Mouse (Mus musculus): Measurements from ENCODE around the gene 4930579F01Rik.

4930579F01Rik gene

DNA sequence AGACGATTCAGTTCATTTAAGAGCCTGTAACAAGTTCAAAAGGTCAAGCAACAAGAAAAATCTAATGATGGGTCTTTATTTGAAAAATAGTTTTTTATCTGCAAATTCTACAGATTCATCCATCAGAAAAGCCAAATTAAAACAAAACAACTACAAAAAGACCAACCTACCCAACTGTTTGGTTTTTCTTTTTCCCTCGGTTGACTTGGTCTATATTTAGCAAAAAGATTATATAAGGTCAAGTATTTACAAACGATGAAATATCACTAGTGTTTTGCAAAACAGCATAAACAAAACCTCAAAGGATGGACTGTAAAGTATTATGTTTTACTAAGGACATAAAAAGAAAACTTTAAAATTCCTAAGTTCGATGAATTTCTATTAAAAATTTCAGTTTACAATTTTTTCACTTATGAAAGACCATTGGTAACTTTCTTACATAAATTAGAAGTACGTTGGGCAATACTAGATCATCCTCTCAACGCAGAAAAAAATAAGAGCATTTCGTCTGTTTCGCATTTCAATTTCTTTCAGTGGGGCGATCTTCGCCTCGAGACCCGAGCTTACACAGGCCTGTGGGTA lies 50.8 kb downstream of the 4930579F01Rik start:
- no peak for TF ChIP-seq GATA4 (IDR thresholded peaks at IDR 0.05; ENCODE audit: insufficient replicate concordance, low read length)

DNA sequence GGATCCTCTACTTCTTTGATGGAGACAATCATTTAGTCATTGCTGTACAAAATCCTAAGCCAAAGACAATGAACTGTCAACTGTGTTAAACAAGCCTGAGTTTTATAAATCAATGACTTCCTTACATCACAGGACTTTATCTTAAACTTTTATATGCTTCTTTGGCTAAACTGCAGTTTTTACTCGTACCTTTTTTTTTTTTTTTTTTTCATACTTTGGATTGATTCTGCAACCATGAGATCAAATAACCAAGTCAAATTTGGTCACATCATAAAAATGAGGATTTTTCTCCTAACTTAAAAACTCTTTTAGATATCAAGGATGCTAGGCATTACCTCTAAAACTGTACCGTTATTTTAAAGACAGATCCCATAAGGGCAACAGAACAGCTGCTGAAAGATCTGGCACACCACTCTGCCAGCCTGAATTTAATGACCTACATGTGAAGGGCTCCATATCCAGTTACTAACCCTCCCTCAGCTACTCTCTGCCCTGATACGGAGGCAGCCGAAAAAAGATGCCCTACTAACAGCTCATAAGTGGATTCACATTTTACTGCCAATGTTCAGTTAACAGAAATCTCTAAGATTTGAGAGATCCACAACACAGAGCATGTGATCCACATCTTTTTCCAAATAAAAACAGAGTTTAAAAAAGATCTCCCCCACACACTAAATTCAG lies 51.4 kb downstream of the 4930579F01Rik start:
- no peak for TF ChIP-seq GATA4 (IDR thresholded peaks at IDR 0.05; ENCODE audit: insufficient replicate concordance, low read length)

- no peak for TF ChIP-seq GATA4 (IDR thresholded peaks at IDR 0.05; ENCODE audit: insufficient replicate concordance, low read length)
Measured at GRCm38 (mm10) chr3:138139663-138140062, 54.0 kb downstream of the 4930579F01Rik start.

GRCm38 (mm10) chr3:138134528-138134927 lies 59.1 kb downstream of the 4930579F01Rik start:
- no peak for TF ChIP-seq GATA4 (IDR thresholded peaks at IDR 0.05; ENCODE audit: insufficient replicate concordance, low read length)

DNA sequence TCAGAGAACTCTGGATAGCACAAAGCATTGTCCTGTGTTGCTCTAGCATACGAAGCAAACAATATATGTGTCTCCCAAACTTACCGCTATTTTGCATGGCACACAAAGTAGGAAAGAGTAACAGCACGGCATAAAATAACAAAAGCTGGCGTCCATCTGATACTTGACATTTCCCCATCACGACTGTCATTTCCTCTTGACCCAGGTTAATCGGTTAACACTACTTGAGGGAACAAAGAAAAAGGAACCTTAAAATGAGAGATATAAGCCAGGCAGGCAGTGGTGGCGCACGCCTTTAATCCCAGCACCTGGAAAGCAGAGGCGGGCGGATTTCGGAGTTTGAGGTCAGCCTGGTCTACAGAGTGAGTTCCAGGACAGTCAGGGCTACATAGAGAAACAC lies 59.7 kb downstream of the 4930579F01Rik start:
- TF ChIP-seq GATA4 (IDR thresholded peaks at IDR 0.05; ENCODE audit: insufficient replicate concordance, low read length), result no peak

- no peak for TF ChIP-seq GATA4 (IDR thresholded peaks at IDR 0.05; ENCODE audit: insufficient replicate concordance, low read length)
Measured at GRCm38 (mm10) chr3:138133463-138133862, 60.2 kb downstream of the 4930579F01Rik start.

DNA sequence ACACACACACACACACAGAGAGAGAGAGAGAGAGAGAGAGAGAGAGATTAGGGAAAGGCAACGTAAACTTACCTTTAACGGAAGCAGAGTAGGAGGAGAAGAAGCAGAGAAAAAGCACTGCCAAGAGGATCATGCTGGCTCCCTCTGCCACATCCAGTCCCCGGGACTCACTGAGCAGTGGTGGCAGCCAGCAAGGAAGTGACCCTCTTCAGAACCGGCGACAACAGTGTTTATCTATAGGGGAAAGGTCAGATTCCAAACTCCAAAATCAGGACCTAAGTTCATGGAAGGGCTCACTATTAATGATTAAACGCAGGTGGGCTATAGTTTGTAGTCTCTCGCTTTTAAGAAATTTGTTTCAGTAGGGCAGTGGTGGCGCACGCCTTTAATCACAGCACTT lies 62.5 kb downstream of the 4930579F01Rik start:
- TF ChIP-seq GATA4 (IDR thresholded peaks at IDR 0.05; ENCODE audit: insufficient replicate concordance, low read length), result 0 out of 2 replicates have a peak, but pooled peaks have one; percentile 53

DNA sequence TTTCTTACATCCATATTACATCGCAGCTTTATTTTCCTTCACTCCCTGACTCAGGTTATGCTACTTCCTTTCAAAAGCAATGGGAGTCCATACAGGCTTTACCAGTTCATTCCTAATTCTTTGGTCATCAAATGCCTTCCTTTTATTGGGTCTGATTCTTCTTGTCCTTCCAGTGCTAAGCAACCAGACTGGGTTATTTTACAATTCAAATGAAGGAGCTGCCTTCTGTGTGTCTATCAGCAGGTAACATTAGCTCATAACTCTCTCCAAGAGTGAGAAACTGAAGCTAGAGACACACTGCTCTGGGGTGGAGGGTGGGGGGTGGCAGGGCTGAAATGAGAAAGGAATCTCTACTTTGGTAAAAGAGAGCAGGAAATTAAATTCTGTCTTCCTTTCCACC lies 62.9 kb downstream of the 4930579F01Rik start:
- no peak for TF ChIP-seq GATA4 (IDR thresholded peaks at IDR 0.05; ENCODE audit: insufficient replicate concordance, low read length)

DNA sequence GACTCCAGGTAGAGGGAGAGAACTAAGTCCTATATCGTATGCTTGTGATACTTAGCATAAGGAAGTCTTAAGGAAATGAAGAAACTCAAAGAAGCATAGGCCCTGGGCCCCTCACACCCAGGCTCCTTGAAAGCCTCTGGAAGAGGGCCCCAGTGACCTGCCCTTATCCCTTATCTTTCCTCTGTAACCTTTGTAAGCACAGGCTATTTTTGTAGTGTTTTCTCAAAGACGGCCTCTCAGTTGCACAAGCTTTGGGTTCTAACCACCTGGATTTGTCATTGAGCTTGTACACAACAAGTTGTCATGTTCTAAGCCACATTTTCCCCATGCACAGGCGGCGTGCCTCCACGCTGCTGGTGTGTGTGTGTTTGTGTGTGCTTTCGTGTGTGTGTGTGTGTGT lies 64.5 kb downstream of the 4930579F01Rik start:
- TF ChIP-seq GATA4 (IDR thresholded peaks at IDR 0.05; ENCODE audit: insufficient replicate concordance, low read length), result peak; percentile 82; the same call in 1 of the 2 replicates

DNA sequence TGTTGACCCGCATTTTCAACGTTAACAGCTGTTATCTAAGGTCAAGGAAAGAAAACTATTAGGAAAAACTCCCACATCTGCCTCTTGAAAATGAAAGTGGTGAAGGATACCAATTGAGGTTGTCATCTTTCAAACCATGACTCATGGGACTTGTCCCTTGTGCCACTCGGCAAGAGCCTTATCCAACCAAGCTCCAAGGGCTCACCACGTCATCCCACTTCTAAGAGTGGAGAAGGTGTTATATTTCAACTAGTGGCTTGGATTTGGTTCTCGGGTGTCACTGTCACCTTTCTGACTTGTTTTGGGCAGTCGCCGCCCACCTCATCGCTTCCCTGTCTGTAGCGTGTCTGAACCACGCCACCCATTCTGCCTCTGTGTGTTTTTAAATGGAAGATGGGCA lies 69.8 kb downstream of the 4930579F01Rik start:
- TF ChIP-seq GATA4 (IDR thresholded peaks at IDR 0.05; ENCODE audit: insufficient replicate concordance, low read length), result no peak

GRCm38 (mm10) chr3:138121461-138121860 lies 72.2 kb downstream of the 4930579F01Rik start:
- TF ChIP-seq GATA4 (IDR thresholded peaks at IDR 0.05; ENCODE audit: insufficient replicate concordance, low read length), result no peak

DNA sequence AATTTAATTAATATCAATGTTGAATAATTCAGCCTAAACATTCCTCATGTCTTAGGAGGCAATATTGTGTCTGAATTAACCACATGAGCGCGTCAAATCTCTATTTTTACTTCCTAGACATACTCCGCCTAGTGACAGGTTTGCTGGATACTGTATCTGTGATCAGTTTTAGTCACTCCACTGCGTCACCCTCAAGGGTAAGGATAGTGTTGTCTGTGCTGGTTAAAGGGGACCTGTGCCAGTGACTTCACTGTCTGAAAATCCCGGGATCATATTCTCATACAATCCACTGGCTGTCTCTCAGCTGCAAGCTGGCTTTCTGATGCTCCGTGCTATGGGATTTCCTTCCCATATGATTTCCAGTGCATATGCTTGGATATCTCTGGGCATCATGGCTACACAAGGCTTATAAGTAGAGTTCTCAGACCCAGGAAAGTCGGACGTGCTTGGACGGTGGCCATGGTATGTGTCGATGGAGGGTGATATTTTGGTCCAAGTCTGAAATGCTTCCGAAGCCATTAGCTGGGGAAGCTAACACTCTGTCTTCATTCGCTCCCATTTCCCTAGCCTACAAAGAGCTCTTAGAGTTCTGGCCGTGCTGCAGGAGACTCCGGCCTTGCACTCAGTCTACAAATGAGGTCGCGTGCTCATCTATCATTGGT lies 74.0 kb downstream of the 4930579F01Rik start:
- TF ChIP-seq GATA4 (IDR thresholded peaks at IDR 0.05; ENCODE audit: insufficient replicate concordance, low read length), result no peak

DNA sequence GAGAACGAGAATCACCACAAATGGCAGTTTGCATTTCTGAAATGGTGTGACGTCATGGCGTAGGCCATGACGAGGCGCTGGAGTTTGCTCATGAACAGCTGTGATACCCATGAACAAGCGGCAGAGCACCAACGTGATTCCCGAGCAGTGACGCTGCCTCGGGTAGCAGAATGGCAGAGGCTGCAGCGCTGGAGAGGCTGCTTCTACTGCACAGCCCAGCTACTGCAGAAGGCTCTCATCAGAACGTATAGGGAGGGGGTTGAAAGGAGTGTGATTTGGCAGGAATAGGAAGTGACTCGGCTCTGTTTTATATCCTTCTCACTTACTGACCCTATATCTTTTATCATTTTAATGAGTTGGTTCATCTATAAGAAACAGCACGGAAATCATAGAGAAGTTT lies 74.8 kb downstream of the 4930579F01Rik start:
- no peak for TF ChIP-seq GATA4 (IDR thresholded peaks at IDR 0.05; ENCODE audit: insufficient replicate concordance, low read length)

GRCm38 (mm10) chr3:138118392-138118791 lies 75.2 kb downstream of the 4930579F01Rik start:
- TF ChIP-seq GATA4 (IDR thresholded peaks at IDR 0.05; ENCODE audit: insufficient replicate concordance, low read length), result no peak

DNA sequence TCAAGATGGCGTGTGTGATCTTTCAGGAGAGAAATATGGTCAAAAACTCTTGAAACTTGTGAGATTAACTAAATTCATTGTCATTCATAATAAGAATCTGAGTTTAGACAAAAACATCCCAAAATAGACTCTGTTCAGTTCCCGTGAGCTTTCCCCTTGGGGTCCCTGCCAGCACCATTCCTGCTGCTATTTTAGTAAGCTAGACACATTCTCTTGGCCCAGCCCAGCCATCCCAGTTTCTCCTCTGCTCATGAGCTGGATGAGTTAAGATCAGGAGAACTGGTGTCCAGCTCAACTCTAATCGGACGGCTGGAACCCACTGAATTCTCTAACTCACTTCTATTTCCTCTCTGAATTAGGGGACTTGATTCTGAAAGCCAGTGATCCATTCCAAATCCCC lies 76.8 kb downstream of the 4930579F01Rik start:
- no peak for TF ChIP-seq GATA4 (IDR thresholded peaks at IDR 0.05; ENCODE audit: insufficient replicate concordance, low read length)

DNA sequence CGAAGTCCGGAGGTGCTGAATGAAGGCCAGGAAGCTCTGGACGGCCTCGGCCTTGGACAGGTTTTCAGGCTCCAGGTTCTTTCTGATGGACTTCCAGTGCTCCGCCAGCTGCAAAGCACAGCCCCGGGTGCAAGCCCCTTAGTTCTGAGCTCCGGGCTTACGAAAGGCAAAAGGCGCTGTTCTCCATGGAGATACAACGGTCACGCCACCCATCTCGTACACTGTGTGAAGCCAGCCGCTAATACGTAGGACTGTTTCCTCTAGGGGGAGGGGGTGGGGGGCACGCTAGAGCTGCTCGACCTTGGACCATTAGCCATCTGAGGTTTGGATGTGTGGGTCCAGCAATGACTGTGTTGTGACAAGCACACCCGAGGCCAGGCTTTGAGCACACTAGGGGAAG lies 79.5 kb downstream of the 4930579F01Rik start:
- TF ChIP-seq GATA4 (IDR thresholded peaks at IDR 0.05; ENCODE audit: insufficient replicate concordance, low read length), result no peak
